Mouse (Mus musculus) right cerebral cortex, adult 2 months (tissue): ENCODE data around the gene Rpl36.

ENCODE experiments used
- DNase-seq, 2 experiments: peaks; one replicate each; pipeline ENCODE4 v3.0.0; 2021 to 2022; ENCODE audit warnings: low spot score in 2 of 2

The Rpl36 gene

DNA sequence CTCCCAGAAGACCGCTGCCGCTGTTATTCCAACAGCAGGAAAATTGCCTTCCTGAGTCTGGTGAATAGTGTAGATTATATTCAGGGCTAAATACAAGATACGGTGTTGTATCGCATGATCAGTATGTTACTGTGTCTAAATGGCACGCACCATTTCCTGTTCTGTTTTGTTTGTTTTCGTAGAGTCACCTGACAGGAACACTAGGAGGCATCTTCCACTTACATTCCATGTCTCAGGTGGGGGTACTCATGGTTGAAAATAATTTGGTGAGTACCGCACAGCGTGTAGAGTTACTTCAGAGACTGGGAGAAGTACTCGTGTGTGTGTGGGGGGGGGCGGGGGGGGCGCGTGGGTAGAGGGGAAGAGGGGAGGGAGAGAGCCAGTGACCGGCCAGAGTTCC is 34.3 kb downstream of the Rpl36 start:
- no peak for DNase-seq

DNA sequence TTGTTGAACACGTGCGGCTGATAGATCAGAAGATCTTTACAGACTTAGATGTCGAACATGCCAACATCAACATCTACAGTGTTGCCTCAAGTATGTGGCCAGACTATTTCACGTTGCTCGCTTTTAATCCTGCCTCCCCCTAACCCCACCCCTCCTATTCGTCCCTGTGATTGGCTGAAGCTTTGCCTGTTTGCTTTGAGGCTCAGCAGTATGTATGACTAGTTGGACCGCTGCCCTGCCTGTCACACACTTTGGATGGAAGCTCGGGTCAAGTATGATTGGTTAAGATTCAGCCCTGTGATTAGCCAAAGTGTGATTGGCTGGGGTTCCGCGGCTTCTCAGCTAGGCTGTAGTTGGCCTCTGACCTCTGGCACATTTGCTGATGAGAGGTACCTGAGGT is 38.6 kb downstream of the Rpl36 start:
- no peak for DNase-seq

DNA sequence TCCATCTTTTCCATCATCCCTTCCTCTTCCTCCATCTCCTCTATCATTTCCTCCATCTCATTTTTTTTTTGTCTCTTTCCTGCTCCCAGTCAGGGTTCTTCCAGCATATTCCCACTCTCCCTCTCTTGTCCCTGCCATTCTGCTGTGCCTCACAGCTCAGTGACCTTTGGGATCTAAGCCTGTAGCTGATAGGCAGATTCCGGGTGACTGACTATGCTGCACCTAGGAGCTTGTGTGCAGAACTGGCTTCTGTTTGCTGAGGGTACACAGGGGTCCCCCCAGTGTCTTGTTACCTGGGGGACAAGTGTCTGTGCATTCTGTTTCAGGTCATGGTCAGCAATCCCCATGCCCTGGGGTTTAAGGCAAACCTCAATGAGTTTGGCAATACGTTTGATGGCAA is 41.6 kb downstream of the Rpl36 start:
- no peak for DNase-seq

DNA sequence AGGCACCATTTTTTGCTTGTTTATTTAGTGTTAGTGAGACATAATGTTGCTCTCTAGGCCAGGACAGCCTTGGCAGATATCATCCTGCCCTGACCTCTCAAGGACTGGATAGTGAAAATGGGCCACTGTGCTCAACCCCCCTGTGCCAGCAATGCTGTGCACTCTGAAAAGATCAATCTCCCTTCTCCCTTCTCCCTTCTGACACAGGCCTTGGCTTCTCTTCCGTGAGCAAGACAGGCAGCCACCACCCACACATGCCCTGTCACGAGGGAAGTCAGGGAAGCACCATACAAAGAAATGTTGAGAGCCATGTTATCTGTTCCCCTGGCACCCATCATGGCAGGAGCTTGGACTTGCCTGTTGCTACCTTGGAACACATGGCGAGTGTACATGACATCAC is 42.1 kb downstream of the Rpl36 start:
- DNase-seq, result no peak

DNA sequence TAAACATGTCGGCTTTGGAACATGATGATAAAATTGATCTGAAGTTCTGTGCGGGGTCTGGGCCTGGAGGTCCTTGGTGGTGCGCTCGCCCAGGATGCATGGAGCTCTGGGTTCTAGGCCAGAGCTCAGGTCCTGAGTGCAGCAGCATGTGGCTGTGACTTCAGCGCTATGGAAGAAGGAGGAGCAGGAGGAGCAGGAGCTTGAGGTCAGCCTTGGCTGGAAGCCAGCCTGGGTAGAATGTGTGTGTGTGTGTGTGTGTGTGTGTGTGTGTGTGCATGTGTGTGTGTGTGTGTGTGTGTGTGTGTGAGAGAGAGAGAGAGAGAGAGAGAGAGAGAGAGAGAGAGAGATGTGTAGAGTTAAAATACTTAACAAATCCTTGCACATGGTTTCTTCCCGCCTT is 43.0 kb downstream of the Rpl36 start:
- no peak for DNase-seq

DNA sequence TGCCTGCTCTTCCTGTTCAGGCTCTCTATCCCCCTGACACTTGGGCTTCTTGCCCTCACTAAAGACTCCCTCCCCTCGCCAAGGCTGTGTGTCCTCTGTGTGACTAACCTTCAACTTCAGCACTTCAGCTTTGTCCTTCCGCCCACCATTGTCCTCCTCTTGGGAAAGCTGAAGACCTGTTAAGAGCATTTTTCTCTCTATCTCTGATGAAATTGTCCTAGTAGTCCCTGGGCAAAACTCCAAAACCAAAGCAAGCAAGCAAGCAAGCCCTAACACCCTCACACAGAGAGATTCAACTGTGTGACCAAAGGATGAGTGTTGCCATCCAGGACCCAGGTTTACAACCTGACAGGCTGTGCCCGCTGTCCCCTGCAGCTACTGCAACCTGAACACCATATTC is 50.4 kb downstream of the Rpl36 start:
- no peak for DNase-seq
